Mouse (Mus musculus) left cerebral cortex, postnatal 36 days (tissue): Measurements from ENCODE around the gene Arhgef11. TPM values are rescaled to one million over a fixed set of nuclear protein-coding genes. Genes with fewer than 3 reads are reported as not detected.
"Not testable (repeated sequence)": the region's sequence is repeated elsewhere in the genome, so short reads cannot be mapped to it uniquely, and the experiment has no call there.

Experiments
- DNase-seq, 2 experiments: peaks; one replicate each; pipeline ENCODE4 v3.0.0; 2021 to 2022; ENCODE audit warnings: low spot score in 2 of 2, mixed read lengths in 1 of 2
- intact Hi-C: fragments of 180-260 bp; cut with DNase I; formaldehyde crosslinking; loops from one replicate; pipeline ENCODE4 v1.15.1; 2025
- total RNA-seq, 2 experiments: library from RNA; stranded (reverse); gene quantifications; 2 replicates each; pipeline ENCODE4 v1.2.3; 2021

The Arhgef11 gene
- 10 to 100 TPM; 55.6 to 60.3 TPM for total RNA-seq

- peak; percentile 72 to 80 for DNase-seq
- intact Hi-C loops, result loop anchor here (5.0 kb wide), 2 partner anchors 45 to 50 kb away; no protein-coding TSS in a partner anchor
These were observed at the start of gene Arhgef11 for GRCm38 (mm10) chr3:87616957-87617810. Arhgef11 (plus strand) TSS chr3:87617559.

DNA sequence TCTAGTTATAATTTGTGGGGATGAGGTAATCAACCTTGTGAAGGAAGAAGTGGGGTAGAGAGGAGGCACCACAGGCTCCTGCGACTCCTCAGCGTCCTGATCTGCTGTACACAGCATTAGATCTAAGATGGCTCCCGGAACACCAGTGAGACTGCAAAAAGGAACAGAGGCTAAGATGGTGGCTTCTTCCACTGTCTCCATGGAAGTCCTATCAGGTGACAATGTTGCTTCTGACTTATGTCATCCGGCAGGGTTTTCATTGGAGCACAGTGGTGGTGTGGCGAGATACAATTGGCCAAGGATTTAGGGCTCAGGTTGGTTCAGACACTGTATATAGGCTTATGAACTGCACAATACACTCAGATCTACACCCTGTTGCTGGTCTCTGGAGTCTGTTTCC lies 48.7 kb upstream of the Arhgef11 start:
- intact Hi-C loops, result loop anchor here (5.0 kb wide), 1 partner anchor 49 kb away; the partner anchor contains the start of gene Arhgef11
- DNase-seq, result no peak

DNA sequence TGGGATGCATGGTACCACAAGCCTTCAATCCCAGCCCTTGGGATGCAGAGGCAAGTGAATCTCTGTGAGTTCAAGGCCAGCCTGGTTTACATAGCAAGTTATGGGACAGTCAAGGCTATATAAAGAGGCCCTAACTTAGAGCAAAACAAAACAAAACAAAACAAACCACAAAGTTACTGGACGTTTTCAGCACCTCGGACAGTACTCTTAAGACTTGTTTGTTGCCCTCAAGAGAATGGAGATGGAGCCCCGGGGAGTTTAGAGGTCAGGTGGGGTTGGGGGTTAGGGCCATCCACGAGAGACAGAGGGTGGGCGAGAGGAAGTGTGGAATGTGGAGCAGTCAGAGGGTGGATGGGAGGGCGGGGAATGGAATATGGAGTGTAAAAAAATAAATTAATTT lies 41.6 kb upstream of the Arhgef11 start:
- DNase-seq, result no peak
- intact Hi-C loops, result no loop called here

GRCm38 (mm10) chr3:87582259-87582658 lies 35.1 kb upstream of the Arhgef11 start:
- DNase-seq, result no peak
- intact Hi-C loops, result loop anchor here (5.0 kb wide), 1 partner anchor 355 kb away; no protein-coding TSS in a partner anchor

GRCm38 (mm10) chr3:87593793-87594192 lies 23.6 kb upstream of the Arhgef11 start:
- no peak for DNase-seq
- intact Hi-C loops, result no loop called here

DNA sequence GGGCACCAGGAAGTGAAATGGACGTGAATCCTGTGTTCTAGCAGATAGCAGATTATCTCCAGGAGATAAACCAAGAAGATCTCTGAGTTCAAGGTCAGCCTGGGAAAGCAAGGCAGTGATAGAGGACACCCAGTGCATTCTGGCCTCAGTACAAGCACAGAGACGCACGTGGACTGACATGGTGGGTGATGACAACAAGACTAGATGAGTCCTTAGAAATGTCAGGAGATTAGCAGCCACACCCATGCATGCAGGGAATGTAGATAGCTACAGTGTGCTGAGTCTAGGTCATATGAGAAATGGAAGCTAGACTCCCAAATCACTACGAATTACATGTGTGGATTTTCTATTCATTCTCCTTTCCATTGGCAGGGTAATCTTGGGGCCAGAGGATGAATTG lies 22.0 kb upstream of the Arhgef11 start:
- DNase-seq, intact Hi-C loops: not testable (repeated sequence)

DNA sequence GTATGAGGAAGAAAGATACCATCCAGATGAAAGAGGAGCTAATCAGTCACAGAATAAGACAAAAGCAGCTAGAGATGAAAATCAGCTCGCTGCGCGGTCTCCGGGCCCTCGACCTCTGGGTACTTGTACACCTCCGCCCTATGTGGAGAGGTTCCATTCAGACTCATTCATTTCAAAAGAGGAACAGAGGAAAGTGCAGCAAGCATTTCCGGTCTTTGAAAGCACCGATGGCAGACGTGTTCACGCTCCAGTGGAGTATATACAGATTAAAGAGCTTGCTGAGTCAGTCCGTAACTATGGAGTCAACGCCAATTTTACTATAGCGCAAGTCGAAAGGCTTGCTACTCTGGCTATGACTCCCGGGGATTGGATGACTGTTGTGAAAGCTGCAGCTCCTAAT lies 16.3 kb upstream of the Arhgef11 start:
- intact Hi-C loops, DNase-seq: not testable (repeated sequence)

DNA sequence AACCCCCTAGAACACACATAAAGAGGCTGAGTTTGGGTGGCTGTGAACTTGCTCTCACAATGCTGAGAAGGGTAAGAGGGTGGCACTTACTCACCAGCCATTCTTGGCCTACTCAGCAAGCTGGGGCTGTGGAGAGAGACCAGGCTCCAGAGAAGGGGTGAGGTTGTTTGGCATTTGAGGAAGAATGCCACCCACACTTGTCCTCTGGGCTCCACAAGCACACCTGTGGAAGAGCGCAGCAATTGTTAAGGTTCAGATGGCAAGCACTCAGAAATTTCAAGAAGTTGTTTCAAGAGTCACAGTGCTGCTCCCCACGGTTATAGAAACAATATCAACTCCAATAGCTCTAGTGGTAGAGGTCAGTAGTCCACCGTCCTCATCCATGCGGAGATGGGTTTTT lies 1.0 kb upstream of the Arhgef11 start:
- intact Hi-C loops, result loop anchor here (5.0 kb wide), 2 partner anchors 46 to 49 kb away; no protein-coding TSS in a partner anchor
- no peak for DNase-seq

DNA sequence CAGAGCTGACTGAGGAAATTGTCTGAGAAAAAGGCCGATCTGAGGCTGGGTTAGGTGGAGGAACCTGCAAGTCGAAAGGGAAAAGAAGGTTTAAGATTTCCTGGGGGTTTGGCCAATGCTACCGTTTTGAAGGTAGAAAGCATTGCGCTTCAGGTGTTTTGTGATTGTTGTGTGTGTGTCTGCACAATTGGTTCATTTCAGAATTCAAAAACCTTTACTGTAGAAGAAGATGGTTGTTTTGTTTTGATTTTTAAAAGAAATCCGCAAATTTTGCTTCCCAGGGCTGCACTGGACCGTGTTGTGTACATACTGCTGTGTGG lies 412 bp downstream of the Arhgef11 start:
- intact Hi-C loops, result loop anchor here (5.0 kb wide), 2 partner anchors 45 to 50 kb away; no protein-coding TSS in a partner anchor
- no peak for DNase-seq

DNA sequence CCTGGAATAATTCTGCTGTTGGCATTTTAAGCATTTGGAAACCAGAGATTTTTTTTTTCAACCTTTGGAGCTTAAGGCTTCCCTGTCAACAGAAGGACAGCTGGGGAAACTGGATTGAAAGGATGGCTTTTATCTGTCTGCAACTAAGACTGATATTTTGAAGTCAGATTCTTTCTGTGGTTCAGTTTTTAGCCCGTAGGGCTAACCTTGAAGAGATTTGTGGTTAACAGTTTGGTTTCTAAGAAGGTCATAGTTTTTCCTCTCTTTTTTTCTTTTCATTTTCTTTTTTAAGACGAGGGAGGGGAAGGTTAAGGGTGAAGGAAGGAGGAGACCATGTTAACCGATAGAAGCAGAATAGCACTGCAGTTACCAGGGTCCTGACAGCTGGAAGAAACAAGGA lies 881 bp downstream of the Arhgef11 start:
- DNase-seq, result no peak
- intact Hi-C loops, result loop anchor here (5.0 kb wide), 2 partner anchors 44 to 51 kb away; no protein-coding TSS in a partner anchor

GRCm38 (mm10) chr3:87618981-87619710 lies 1.8 kb downstream of the Arhgef11 start:
- peak in 1 of 2 experiments; percentile 15 for DNase-seq
- intact Hi-C loops, result loop anchor here (5.0 kb wide), 2 partner anchors 43 to 52 kb away; no protein-coding TSS in a partner anchor

GRCm38 (mm10) chr3:87620218-87620891 lies 3.0 kb downstream of the Arhgef11 start:
- intact Hi-C loops, result no loop called here
- DNase-seq, result no peak

- DNase-seq, result no peak
- intact Hi-C loops, result no loop called here
These were observed 7.5 kb downstream of the Arhgef11 start for GRCm38 (mm10) chr3:87624899-87625298.

DNA sequence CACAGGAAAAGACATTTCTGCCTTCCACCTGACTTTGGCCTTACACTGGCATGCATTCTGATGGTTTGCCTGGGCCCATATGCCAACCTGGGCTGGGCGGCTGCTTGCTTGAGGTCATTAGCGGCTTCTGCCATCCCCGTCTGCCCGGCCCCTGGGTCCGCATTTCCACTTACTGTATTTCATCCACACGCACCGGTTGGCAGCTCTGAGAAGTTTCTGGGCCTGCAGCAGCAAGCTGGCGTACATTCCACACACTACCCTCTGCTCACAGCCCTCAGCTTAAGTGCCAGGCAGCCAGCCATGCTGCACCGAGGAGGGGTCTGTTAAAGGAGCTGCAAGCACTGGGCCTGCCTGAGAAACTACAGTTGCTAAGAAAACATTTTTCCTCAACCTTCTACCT lies 13.5 kb downstream of the Arhgef11 start:
- intact Hi-C loops, result no loop called here

DNA sequence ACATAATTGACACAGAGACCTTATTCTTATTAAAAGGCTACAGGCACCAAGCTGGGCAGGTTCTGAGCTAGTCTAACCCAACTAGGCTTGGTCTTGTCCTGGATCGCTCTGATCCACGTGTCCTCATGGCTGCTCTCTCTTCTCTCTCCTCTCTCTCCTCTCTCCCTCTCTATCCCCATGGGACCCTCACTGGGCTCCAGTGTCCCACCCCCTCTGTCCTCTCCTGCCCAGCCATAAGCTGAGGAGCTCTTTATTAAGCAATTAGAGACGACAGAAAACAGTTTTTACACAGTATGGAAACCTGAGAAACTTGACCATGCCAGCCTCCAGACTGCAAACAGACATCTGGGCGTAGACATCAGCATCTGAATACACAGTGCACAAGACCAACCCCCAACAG lies 14.0 kb downstream of the Arhgef11 start:
- no peak for DNase-seq
- intact Hi-C loops, result no loop called here

More for the DNA sequence above, 13.5 kb downstream of the Arhgef11 start:
- DNase-seq, result no peak

- DNase-seq, result no peak
- intact Hi-C loops, result no loop called here
These were observed 18.2 kb downstream of the Arhgef11 start for GRCm38 (mm10) chr3:87635514-87635913.

DNA sequence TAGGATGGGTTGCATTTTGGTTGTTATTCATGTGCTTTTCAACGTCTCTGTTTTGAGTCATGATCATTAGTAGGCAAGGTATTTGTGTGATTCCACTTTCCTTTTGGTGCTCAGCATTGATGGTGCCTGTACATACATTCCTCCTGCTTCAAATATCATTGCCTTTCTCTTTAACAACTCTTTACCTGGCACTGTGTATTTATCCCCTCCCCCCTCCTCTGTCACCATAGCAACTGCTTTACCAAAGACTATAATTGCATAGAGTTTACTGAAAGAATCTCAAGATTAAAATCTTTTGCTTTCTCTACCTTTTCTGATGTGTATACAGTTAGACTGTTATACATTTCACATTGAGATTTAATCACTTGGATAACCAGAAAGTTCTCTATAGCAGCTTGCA lies 26.1 kb downstream of the Arhgef11 start:
- DNase-seq, result no peak
- intact Hi-C loops, result no loop called here

DNA sequence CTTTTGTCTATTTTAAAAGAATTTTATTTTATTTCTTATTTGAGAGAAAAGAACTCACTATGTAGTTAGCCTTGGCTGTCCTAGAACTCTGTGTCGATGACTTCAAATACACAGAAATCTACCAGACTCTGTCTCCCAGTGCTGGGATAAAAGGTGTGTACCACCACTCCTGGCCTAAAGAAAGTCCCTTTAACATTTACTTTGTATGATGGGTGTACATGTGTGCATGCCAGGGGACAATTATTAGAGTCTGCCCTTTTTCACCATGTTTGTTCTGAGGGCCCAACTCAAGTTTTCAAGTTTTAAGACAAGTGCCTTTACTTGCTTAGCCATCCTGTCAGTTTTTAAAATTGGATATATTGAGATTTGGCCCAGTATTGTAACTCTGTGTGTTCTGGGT lies 28.8 kb downstream of the Arhgef11 start:
- intact Hi-C loops, result no loop called here
- DNase-seq, result no peak

DNA sequence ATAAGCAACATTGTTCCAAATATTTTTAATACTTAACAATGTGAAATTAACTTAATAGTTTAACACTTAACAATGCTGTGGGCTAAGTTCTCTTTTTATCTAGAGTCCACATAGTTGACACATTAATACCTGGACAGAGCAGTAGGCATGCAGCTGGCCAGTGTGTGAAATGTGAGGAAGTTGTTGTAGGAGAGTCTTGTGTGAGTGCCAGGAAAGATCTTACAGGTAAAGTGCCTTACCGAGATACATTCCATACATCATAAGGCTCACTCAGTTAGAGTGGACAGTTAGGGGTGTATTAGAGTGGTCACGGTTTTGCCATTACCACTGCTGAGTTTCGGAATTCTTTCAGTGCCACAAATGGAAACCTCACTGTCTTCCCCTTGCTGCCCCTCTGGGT lies 31.7 kb downstream of the Arhgef11 start:
- intact Hi-C loops, result no loop called here
- no peak for DNase-seq

- intact Hi-C loops, result no loop called here
- DNase-seq, result no peak
These were observed 41.0 kb downstream of the Arhgef11 start for GRCm38 (mm10) chr3:87658348-87658747.
